Mouse (Mus musculus) midbrain, embryonic 15.5 days (tissue): ENCODE measurements at regions not wholly inside any gene's neighbourhood (a gene's known extent, or its start where the extent isn't known, plus 50 kb on each side); places are given as distances from the start of the nearest gene placed in this dataset.

Experiments used
- ATAC-seq: fragments of 200-750 bp; cut with Nextera tagmentation; replicated peaks from 2 replicates; pipeline ENCODE4 v1.8.0; 2017; ENCODE audit warnings: moderate TSS enrichment
- H3K27ac ChIP-seq: fragments of 300-500 bp; sonication (generic); 2 replicates; pipeline ENCODE4 v1.5.1; 2015; ENCODE audit warnings: mild to moderate bottlenecking, inconsistent platforms
- H3K27me3 ChIP-seq: fragments of 300-500 bp; sonication (generic); replicated peaks from 2 replicates; pipeline ENCODE4 v1.6.1; 2015; ENCODE audit warnings: inconsistent platforms
- H3K36me3 ChIP-seq: fragments of 300-500 bp; sonication (generic); replicated peaks from 2 replicates; pipeline ENCODE4 v1.6.1; 2015; ENCODE audit warnings: inconsistent platforms
- H3K4me1 ChIP-seq: fragments of 300-500 bp; sonication (generic); 2 replicates; pipeline ENCODE4 v1.6.1; 2015; ENCODE audit warnings: inconsistent platforms
- H3K4me2 ChIP-seq: fragments of 300-500 bp; sonication (generic); 2 replicates; pipeline ENCODE4 v1.6.1; 2015; ENCODE audit warnings: inconsistent platforms, mild to moderate bottlenecking, moderate library complexity
- H3K4me3 ChIP-seq: fragments of 300-500 bp; sonication (generic); 2 replicates; pipeline ENCODE4 v1.5.1; 2015; ENCODE audit warnings: mild to moderate bottlenecking, inconsistent platforms
- H3K9ac ChIP-seq: fragments of 300-500 bp; sonication (generic); 2 replicates; pipeline ENCODE4 v1.6.1; 2015; ENCODE audit warnings: mild to moderate bottlenecking, inconsistent platforms
- H3K9me3 ChIP-seq: fragments of 300-500 bp; sonication (generic); 2 replicates; pipeline ENCODE4 v1.6.1; 2016; ENCODE audit warnings: inconsistent platforms
- WGBS: fragments of 180-500 bp; shearing (Covaris S2); methylation state at CpG from one replicate; pipeline ENCODE4 v1.1.7; 2015; ENCODE audit warnings: mixed read lengths; 5-methylcytosine and 5-hydroxymethylcytosine counted together

- H3K4me1 ChIP-seq = no peaks in the 10 kb centered on the region
- H3K4me2 ChIP-seq = no peak overlapping the region
- no peak overlapping the region for H3K27ac ChIP-seq
- WGBS = 90% methylated on average over 7 of the region's 7 CpGs
- H3K36me3 ChIP-seq = no peaks in the 10 kb centered on the region
- H3K27me3 ChIP-seq = no peaks in the 10 kb centered on the region
- no peak for ATAC-seq
- H3K9me3 ChIP-seq = no peaks in the 10 kb centered on the region
- H3K9ac ChIP-seq = no peak overlapping the region
- H3K4me3 ChIP-seq = no peak overlapping the region
These were observed 54.6 kb upstream of the Nampt start for GRCm38 (mm10) chr12:32764747-32765146.

- no peak for ATAC-seq
- Histone ChIP-seq H3K4me3 (no peak overlapping the region), H3K27ac (no peak overlapping the region)
These were observed 53.5 kb upstream of the Nampt start for GRCm38 (mm10) chr12:32765861-32766260.

GRCm38 (mm10) chr12:32766575-32766974 lies 52.8 kb upstream of the Nampt start:
- Histone ChIP-seq H3K4me2 (no peak overlapping the region), H3K27me3 (no peaks in the 10 kb centered on the region), H3K4me1 (no peaks in the 10 kb centered on the region), H3K36me3 (no peaks in the 10 kb centered on the region), H3K9me3 (no peaks in the 10 kb centered on the region), H3K27ac (no peak overlapping the region), H3K9ac (no peak overlapping the region), H3K4me3 (no peak overlapping the region)
- 88% methylated on average over 3 of the region's 3 CpGs for WGBS
- ATAC-seq = no peak

More at GRCm38 (mm10) chr12:32765861-32766260, 53.5 kb upstream of the Nampt start:
- H3K9me3 ChIP-seq = no peaks in the 10 kb centered on the region
- H3K4me2 ChIP-seq = no peak overlapping the region
- no peaks in the 10 kb centered on the region for H3K4me1 ChIP-seq
- no peak overlapping the region for H3K9ac ChIP-seq
- H3K36me3 ChIP-seq = no peaks in the 10 kb centered on the region
- H3K27me3 ChIP-seq = no peaks in the 10 kb centered on the region

GRCm38 (mm10) chr12:32767206-32768081 lies 51.9 kb upstream of the Nampt start:
- no peak overlapping the region for H3K9ac ChIP-seq
- no peaks in the 10 kb centered on the region for H3K36me3 ChIP-seq
- H3K4me3 ChIP-seq = no peak overlapping the region
- H3K4me1 ChIP-seq = no peaks in the 10 kb centered on the region
- no peaks in the 10 kb centered on the region for H3K27me3 ChIP-seq
- no peak overlapping the region for H3K4me2 ChIP-seq
- no peaks in the 10 kb centered on the region for H3K9me3 ChIP-seq
- ATAC-seq = no peak
- 91% methylated on average over 7 of the region's 7 CpGs for WGBS
- no peak overlapping the region for H3K27ac ChIP-seq

- H3K4me3 ChIP-seq = no peak overlapping the region
- ATAC-seq = no peak
- no peaks in the 10 kb centered on the region for H3K4me1 ChIP-seq
- H3K27ac ChIP-seq = no peak overlapping the region
- H3K9me3 ChIP-seq = no peaks in the 10 kb centered on the region
- no peaks in the 10 kb centered on the region for H3K27me3 ChIP-seq
- WGBS = 80% methylated on average over 3 of the region's 3 CpGs
- no peaks in the 10 kb centered on the region for H3K36me3 ChIP-seq
- H3K4me2 ChIP-seq = no peak overlapping the region
- no peak overlapping the region for H3K9ac ChIP-seq
These were observed 51.1 kb upstream of the Nampt start for GRCm38 (mm10) chr12:32768082-32768743.

GRCm38 (mm10) chr12:32768744-32769535 lies 50.4 kb upstream of the Nampt start:
- no peak overlapping the region for H3K9ac ChIP-seq
- no peaks in the 10 kb centered on the region for H3K36me3 ChIP-seq
- no peaks in the 10 kb centered on the region for H3K9me3 ChIP-seq
- no peak overlapping the region for H3K27ac ChIP-seq
- H3K4me2 ChIP-seq = no peak overlapping the region
- H3K4me1 ChIP-seq = no peaks in the 10 kb centered on the region
- H3K27me3 ChIP-seq = no peaks in the 10 kb centered on the region
- H3K4me3 ChIP-seq = no peak overlapping the region
- ATAC-seq = no peak
- 75% methylated on average over 3 of the region's 3 CpGs for WGBS
